Mouse (Mus musculus) stomach, postnatal 0 days (tissue): ENCODE data around the gene Kif2a.

ENCODE experiments used
- CTCF ChIP-seq: IDR thresholded peaks from 2 replicates; pipeline ENCODE4 v1.5.1; 2016; ENCODE audit warnings: antibody characterized with exemption, low read depth, mild to moderate bottlenecking, moderate library complexity
- EP300 ChIP-seq: optimal IDR thresholded peaks from 2 replicates; pipeline ENCODE3; 2016; ENCODE audit warnings: antibody characterized with exemption

GRCm38 (mm10) chr13:107027218-107027617 is 5.3 kb upstream of the Kif2a start:
- TF ChIP-seq CTCF (no peak), EP300 (no peak)
